Mouse (Mus musculus) retina, postnatal 1 day (tissue): ENCODE results near the gene Tmem132c.

Experiments
- DNase-seq: peaks from one replicate; pipeline ENCODE4 v3.0.0-alpha.2; 2012

Tmem132c gene

DNA sequence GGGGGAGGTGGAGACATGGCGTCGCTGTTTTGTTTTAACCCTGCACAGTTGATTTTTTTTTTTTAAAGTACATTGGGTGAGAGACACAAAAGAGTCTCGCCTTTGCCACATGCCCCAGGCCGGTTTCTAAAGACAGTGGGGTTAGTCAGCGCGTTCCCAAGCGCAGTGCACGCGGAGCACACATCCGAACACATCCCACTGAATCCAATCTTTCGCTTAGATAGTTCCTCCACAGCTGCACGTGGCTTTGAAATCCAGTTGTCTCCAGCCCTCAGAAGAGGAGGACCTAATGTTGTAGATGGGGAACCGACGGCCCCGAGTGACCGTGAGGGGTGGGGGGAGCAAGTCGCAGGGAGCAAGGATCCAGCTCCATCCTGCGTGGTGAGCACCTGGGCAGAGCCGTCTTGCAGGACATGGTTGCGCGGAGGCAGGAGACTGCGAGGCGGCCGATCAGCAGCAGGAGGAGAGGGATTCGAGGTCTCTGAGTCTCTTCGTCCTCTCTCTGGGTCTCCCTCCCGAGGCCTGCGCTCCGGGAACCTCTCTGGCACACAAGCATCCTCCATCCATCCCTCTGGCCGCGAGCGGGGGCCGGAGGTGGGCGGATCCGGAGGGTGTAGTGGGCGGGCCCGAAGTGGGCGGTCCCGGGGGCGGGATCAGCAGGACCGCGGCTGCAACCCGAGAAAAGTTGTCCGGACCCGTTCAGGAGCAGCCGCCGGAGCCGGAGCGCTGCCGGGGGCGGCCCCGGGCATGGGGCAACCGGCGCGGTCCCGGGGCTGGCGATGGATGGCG, at the start of gene Tmem132c:
Gene Tmem132c, plus strand, starts transcription at position 673 of the 789 bp plus-strand sequence.
- DNase-seq, result peak; percentile 88

DNA sequence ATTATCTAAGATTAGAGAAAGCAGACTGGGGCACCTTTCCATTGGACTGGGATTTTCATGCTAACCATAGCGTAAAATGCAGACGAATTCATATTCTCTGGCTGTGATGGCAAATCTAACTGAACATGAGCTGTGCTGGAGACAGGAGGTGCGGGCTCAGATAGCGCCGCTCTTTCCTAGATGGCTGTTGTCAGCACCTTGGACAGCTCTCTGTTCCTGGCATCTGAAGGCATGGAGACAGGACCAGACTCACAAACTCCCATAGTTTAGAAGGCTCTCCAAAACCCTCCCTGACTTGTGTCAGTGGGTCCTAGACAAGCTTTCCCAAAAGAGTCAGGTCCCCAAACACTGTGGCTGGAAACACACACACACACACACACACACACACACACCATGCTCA, 49.7 kb upstream of the Tmem132c start:
- peak; percentile 66 for DNase-seq

DNA sequence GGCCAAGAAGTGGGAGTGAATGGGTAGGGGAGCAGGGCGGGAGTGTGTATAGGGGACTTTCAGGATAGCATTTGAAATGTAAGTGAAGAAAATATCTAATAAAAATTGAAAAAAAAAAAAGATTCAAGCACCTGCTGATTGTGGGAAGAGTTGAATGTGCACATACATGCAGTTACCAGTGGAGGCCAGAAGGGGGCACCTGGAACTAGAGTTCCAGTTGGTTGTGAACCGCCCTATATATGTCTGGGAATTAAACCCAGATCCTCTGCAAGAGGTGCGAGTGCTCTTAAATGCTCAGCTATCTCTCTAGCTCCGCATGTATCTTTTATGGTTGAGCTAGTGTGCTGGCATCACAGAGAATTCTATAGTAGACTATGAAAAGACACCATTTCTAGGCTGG, 42.8 kb upstream of the Tmem132c start:
- DNase-seq, result peak; percentile 30

DNA sequence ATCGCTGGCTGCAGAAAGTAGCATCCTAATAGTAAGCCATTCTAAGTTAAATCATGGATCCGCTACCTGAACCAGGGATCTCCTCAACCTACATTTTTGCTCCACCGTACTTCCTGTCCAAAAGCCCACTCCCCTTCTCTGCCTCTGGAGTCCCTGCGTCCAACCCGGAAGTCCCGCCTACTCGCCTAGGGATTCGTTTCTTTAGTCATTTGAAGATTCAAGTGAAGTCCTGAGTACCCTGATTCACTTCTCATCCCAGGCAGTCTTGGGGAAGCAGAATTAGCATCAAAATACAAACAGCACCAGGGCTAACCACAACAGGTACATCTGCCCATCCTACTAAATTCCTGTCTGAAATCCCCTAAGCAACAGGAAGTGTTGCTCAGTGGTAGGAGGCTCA, 36.7 kb upstream of the Tmem132c start:
- no peak for DNase-seq

DNA sequence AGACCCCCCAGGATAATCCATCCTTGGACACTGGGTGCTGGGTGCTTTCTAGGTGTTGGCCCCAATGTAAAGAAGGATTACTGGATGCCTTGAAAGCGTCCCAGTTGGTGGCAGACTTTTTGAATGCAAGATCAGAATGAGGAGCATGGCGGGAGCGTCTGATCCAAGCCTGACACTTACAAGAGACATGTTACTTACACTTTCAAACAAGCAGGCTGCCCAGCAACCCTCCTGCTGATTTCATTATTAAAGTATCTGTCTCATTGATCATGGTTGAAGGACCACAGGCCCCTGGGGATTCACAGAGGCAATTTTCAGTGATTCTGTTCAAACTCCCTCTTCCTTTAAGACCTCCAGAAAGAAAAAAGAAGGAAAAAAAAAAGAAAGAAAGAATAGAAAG, 25.2 kb upstream of the Tmem132c start:
- DNase-seq, result no peak

DNA sequence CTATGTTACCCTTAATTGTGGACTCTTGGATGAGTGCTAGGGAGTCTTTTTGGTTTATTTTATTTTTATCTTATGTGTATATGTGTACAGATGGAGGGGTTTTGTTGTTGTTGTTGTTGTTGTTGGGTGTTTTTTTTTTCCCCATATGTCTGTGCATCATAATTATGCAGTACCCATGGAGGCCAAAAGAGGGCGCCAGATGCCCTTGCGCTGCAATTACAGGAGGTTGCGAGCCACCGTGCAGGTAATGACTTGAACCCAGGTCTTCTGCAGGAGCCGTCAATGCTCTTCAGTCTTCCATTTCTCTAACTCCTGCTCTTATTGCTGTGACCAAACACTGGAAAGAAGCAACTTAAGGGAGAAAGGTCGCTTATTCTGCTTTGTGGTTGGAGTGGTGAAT, 23.9 kb upstream of the Tmem132c start:
- no peak for DNase-seq

DNA sequence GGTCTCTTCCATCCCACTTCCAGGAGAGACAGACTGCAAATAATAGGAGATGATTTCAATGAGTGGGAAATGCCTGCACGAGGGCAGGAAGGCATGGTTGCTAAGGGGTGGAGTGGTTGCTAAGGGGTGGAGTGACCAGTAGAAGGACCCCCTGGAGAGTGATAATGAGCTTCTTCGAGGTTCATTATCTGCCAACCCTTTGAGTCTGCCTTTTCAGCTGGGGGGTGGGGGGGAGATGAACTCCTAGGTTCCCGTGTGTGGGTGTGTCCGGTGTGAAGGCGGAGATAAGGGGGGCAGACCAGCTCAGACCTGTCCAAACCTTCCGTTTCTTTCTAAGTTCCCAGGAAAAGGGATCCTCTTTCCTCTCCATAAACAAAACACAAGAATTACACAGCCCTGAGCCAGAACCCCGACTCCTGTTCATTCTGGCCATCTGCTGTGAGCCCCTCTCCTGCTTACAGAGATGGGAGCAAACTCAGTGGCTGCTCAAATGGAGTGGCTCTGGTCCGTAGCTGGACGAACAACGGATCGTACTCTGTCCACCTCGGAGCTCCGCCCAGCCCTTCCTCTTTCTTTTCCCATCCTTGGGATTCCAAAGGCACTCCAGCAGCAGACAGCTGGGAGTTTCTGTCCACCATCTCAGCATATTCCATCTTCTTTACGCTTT, 13.5 kb upstream of the Tmem132c start:
- DNase-seq, result peak; percentile 93

DNA sequence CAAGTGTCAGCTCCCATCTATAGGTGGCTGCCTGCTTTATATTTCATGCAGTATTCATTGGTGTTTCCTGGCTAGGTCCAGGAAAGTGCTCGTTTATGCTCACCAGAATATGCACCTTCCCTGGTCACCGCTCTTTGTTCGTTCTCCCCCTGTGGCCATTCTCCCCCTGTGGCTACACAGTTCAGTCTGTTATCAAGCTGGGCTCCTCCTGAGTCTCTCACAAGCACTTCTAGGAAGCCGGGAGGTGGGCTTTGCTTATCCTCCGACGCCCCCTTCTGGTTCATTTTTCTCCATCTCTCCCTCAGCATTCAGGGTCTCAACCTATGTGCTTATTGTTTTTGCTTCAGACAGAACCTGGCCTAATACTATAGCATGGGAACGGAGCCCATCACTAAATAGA, 6.9 kb upstream of the Tmem132c start:
- peak; percentile 79 for DNase-seq

DNA sequence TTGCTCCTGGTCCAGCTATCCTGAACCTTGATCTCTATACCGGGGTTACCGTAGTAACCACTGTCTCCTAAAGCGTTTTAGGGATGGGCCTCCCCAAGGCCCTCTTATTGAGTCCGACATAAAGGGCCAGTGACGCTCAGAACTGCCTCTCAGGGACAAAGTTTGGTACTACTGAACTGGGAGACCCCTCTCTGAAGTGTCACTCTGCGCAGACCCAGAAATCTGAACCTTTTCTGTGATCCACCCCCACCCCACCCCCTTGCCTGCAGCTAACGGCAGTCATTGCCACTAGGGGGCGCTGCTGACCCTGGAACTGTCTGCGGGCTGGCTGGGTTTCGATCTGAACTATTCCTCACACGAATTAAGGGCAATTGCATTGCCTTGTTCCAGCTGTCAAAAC, 6.4 kb upstream of the Tmem132c start:
- DNase-seq, result peak; percentile 82

DNA sequence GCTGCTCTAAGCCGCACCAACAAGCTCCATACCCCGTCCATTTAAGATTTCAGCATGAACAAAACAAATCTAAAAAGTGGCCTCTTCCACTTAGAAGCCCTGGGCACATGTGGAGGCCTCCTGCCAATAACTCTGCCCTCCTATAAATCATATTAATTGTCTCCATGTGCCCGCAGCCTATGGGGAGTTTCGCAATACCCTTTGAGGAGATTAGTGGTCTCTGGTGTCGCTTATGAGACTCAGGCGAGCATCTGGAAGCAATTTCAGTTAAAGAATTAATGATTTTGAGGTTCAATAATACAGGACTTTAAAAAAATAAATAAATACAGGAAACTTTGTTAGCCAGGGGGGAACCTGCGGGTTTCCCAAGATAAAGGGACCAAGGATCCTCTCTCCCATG, 1.9 kb upstream of the Tmem132c start:
- no peak for DNase-seq

DNA sequence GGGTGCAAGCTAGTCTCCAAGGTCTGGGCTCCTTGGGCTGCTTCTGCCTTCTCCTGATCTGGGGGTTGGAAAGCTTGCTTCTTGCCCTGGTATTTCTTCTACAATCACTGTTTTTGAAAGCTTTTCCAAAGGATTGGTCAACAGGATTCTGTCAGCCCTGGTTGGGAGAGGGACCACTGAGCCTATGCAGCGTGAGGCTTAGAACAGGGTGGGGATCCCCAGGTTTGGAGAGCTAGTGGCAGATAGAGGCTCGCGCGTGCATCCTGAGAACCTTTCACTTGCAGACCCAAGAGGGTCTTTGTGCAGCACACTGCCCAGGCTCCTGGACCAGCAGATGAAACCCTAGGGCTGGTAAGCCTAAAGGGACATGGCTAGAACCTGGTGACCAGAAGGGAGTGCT, 962 bp upstream of the Tmem132c start:
- DNase-seq, result no peak

DNA sequence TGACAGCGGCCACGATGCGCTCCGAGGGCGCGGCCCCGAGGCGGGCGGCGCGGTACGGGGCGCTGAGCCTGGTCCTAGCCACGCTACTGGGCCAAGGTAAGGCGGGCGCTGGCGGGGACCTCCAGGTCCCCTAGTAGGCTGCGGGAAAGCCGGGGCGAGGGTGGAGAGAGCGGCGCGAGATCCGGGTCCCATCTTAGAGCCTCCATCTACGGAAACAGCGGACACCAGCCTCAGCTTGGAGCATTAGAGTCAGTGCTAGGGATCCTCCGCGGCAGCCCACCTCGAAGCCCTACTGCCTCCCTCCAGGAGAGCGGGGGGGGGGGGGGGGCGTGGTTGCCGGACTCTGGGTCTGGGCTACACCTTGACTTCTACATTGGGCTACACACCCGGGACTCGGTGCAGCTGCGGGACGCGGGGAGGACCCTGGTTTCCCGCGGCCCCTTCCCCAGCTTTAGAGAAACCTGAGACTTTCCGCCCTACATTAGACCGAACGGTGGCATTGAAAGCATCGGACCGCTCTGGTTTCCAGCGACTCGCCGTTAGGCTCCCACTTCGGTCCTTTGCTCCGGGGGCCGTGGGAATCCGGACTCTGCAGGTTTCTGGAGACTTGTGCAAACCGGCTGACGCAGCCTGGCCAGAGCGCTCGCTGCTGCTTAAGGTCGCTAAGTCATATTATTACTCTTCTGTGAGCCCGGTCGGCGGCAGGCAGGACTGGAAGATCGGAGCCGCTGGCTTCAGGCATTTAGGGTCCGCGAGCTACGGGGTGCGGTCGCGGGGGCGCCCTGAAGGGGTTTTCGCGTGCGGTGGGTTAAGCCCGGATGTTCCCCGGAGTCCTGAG, 536 bp downstream of the Tmem132c start:
- peak; percentile 51 for DNase-seq

DNA sequence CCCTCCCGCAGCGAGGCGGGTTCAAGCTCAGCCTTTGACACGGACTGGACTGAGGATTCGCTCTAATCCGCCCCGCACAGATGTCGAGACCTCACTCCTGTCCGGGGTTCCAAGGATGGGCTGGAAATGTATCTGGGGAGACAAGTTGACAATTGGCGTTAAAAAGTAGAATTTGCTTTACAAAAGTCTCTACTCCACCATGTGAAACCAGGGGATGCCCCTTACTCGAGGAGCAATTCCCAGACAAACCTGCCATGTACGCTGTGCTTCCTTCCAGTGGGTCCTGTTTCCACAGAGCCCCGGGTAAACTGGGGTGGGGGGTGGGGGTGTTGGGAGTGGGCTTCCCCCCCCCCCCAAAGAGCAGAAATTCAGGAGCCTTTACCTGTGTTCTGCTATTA, 1.2 kb downstream of the Tmem132c start:
- DNase-seq, result peak; percentile 6

DNA sequence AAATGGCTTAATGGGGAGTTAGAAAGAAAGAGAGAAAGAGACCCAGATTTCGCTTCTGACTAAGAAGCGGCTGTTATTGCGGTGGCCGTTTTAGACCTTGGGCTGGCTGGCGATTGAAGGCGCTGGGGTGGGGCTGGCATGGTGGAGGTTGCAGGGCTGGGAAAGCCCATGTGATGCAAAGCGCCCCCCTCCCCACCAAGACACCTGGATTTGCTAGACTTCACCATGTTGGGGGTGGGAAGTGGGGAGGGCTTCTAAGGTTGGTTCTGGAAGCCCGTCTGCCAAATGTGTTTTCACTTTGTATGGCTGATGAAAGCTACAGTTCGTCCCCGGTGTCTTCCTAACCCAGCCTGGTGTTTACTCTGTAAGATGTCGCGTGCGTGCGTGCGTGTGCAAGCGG, 1.6 kb downstream of the Tmem132c start:
- peak; percentile 31 for DNase-seq

DNA sequence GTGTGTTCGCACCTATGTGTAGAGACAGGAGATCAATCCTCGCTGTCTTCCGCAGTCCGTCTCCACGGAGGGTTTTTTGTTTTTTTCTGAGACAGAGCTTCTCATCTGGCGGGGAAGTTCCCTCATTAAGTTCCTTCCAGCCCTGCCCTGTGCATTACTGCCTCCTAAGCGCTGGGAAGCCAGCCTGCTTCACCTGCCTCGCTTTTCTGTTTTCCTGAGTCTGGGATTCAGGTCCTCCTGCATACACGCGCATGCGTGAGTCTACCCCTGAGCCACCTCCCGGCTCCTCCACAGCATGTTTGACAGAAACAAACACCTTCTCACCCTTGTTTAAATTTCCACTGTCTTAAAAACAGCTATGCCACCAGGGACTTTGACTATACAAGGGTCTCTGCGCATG, 2.0 kb downstream of the Tmem132c start:
- peak; percentile 22 for DNase-seq

DNA sequence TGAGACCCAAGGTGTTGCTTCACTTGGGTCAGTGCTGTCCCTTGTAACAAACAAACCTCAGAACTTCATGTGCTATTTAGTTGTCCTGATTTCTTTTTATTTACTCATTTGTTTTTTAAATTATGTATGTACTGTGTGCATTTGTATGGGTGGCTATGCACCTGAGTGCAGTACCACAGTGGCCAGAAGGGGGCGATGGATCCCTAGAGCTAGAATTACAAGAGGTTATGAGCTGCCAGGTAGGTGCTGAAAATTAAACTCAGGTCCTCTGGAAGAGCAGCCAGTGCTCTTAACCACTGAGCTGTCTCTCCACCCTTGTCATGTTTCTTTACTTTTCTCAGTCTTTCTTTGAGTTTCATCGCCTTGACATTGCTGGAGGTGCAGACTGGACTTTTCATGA, 11.7 kb downstream of the Tmem132c start:
- no peak for DNase-seq

DNA sequence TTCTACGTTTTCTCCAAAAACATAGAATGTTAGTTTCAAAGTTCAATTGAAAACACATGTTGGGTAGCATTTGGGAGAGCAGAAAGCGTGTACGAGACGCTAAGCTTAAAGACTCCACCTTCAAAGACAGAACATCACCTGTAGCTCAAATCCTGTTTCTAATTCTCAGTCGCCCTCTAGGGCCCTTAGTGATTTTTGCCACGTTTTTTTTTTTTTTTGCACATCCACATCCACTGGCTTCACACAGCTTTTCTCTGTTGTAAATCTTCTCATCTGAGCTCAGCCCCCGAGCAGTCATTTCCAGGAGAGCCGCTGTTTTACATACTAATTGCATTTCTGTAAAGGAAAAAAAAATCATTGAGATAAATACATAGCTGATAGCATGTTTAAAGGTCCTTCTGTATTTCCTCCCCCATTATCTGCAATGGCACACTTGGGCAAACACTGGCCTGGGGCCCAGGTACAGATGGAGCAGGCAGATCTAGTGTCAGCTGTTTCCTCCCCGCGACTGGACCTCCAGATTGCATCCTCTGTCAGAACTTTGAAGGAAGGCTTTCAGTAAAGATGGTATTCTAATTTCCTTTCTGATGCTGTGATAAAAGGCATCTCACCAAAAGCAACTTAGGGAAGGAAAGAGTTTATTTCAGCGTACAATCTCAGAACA, 15.5 kb downstream of the Tmem132c start:
- DNase-seq, result no peak

DNA sequence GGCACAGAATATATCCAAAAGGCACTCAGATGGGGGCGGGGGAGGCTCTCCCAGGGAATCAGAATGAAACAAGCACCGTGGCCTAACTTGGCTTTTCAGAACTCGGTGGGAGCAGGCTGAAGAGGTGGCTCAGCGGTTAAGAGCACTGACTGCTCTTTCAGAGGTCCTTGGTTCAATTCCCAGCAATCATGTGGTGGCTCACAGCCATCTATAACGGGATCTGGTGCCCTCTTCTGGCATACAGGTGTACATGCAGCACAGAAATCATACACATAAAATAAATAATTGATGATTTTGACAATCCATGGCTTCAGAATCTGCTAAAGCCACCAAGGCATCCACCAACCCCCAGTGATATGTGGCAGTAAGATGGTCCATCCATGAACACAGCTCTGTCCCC, 20.5 kb downstream of the Tmem132c start:
- DNase-seq, result peak; percentile 11

DNA sequence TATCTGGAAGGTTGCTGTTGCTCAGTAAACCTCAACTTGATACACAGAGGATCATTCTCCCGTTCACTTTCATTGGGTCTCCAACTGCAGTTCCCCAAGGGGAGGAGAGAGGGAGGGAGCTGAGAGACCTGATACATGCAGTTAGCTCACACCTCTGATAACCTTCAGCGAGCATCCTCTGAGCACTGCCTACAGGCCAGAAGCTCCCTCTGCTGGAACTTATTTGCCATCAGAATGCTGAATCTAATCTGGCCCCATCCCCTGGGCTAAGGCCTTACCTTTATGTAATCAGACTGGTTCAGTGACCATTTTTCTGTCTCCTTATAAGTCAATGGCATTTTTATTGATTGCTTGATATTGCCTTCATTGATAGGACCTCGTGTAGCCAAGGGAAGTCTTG, 29.5 kb downstream of the Tmem132c start:
- no peak for DNase-seq

DNA sequence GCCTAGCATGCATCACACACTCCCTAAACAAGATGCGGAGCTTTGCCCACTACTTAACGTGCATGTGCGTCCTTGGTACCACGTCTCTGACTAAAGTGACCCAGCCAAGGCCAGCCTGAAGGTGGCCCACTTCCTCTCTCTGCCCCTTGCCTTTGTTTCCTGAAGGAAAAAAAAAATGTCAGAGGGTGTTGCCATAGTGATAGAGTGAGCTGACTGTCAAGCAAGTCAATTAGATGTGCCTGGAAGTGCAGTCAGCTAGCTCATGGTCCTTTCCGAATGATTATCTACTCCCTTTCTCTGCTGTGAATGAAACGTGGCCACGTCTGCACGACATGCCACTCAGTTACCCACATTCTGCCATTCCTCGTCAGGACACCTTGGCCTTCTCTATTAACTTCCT, 37.9 kb downstream of the Tmem132c start:
- DNase-seq, result no peak

DNA sequence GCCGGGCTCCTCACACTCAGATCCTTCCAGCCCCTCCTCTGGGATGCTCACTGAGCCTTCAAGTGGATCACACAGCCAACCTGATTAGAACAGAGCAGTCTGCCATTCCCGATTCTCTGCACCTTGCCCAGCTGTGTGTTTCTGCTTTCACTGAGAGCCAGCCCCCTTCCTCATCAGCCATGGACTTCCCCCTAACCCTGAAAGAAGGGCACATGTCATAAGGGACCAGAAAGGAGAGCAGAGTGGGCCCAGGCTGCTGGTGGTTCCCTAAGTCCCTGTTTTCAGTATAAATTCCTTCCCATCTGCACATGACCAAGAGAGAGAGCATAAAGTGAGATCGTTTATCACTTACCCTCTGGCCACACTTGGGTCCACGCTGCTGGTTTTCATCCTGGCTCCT, 39.6 kb downstream of the Tmem132c start:
- DNase-seq, result no peak

DNA sequence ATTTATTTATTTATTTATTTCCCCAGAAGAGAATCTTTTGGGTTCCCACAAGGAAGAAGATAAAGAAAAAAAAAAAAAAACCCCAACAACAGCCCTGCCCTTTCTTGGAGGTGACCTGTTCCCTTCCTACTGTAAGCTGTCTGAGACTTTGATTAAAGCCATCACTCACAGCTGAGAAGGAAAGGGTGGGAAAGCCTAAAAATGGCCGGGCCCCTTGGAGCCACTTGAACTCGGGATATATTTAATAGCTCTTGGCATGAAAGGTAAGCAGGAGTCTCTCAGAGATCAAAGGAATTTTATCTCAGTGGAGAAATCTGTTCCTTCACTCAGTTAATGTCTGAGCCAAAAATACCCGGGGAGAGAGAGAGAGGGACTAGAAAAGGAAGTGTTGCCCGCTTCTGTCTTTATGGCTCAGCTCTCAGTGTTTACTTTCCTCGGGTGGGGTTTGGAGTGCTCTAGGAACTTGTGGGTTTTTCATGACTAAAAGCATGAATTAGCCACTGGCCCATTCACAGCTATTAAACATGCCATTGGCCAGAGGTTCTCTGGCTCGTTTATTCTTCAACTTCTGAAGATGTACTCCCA, 41.0 kb downstream of the Tmem132c start:
- DNase-seq, result no peak

DNA sequence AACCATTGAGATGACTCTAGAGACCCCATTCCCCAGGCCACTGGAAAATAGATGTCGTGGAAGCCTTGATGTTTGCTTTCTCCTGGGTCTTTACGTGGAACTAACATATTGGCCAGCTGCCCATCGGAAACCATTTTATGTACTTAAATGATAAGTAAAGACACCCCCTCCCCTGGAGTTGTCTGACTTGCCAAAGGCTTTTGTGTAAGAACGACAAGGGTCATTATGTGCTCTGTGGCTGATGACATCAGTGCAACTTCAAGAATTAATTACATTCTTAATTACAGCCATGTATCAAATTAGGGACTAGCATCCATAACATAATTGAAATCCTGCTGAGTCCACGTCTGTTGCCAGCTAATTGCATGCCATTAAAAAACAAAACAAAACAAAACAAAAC, 45.3 kb downstream of the Tmem132c start:
- DNase-seq, result peak; percentile 66
